Mouse (Mus musculus) kidney, embryonic 16.5 days (tissue): ENCODE measurements around the gene F2r. TPM values are rescaled to one million over a fixed set of nuclear protein-coding genes. Genes with fewer than 3 reads are reported as not detected.

Source experiments
- ATAC-seq: fragments of 200-750 bp; cut with Nextera tagmentation; 2 replicates; pipeline ENCODE4 v1.8.0; 2017; ENCODE audit warnings: moderate TSS enrichment; ENCODE audit not compliant: low FRiP score, low TSS enrichment
- H3K27ac ChIP-seq: fragments of 300-500 bp; sonication (generic); 2 replicates; pipeline ENCODE4 v1.5.1; 2014; ENCODE audit warnings: low read length
- H3K27me3 ChIP-seq: fragments of 300-500 bp; sonication (generic); 2 replicates; pipeline ENCODE4 v1.6.1; 2014; ENCODE audit warnings: low read length, control low read depth, mixed read lengths; ENCODE audit not compliant: insufficient read depth
- H3K36me3 ChIP-seq: fragments of 300-500 bp; sonication (generic); 2 replicates; pipeline ENCODE4 v1.6.1; 2014; ENCODE audit warnings: low read length, control low read depth, mixed read lengths; ENCODE audit not compliant: insufficient read depth
- H3K4me1 ChIP-seq: fragments of 300-500 bp; sonication (generic); 2 replicates; pipeline ENCODE4 v1.6.1; 2014; ENCODE audit warnings: low read length, control low read depth, mixed read lengths; ENCODE audit not compliant: insufficient read depth
- H3K4me2 ChIP-seq: fragments of 300-500 bp; sonication (generic); replicated peaks from 2 replicates; pipeline ENCODE4 v1.6.1; 2014; ENCODE audit warnings: low read depth, low read length
- H3K4me3 ChIP-seq: fragments of 300-500 bp; sonication (generic); 2 replicates; pipeline ENCODE4 v1.5.1; 2014; ENCODE audit warnings: mild to moderate bottlenecking, low read length
- H3K9ac ChIP-seq: fragments of 300-500 bp; sonication (generic); replicated peaks from 2 replicates; pipeline ENCODE4 v1.6.1; 2014; ENCODE audit warnings: low read length
- H3K9me3 ChIP-seq: fragments of 300-500 bp; sonication (generic); 2 replicates; pipeline ENCODE4 v1.6.1; 2016; ENCODE audit warnings: low read length, control low read depth
- WGBS: fragments of 180-500 bp; shearing (Covaris S2); extraction: QIAGEN DNeasy Blood & Tissue Kit; methylation state at CpG from one replicate; pipeline ENCODE4 v1.1.7; 2014; 5-methylcytosine and 5-hydroxymethylcytosine counted together
- polyA plus RNA-seq: library from polyadenylated mRNA; unstranded; fragments of >200 nt; fragmentation: Nextera tagmentation; extraction: Ambion mirVana; gene quantifications from 2 replicates; pipeline ENCODE4 v1.2.1, GENCODE M21; 2015

Gene F2r
- polyA plus RNA-seq, 1 experiment from 2014 or later: 142 TPM

DNA sequence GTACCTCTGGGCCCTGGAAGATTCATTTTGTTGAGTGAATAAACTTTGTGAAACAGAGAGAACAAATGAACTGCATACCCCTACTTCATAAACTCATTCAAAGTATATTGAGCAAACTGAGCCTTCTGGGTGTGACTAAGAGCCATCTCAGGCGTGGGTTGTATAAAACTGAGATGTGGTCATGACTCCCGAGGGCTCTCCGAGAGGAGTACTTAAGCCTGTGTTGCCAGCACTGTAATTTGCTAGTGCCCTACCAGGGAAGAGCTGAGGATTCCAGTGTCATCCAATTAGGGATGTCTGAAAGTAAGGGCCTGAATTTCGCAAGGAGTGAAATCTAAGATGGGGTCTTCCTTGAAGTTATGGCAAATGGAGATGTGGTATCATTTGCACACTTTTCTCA is 30.7 kb downstream of the F2r start:
- Histone ChIP-seq H3K36me3 (no peaks in the 10 kb centered on the region), H3K4me3 (no peak overlapping the region), H3K9ac (no peak overlapping the region), H3K9me3 (no peaks in the 10 kb centered on the region), H3K27me3 (no peaks in the 10 kb centered on the region), H3K27ac (no peak overlapping the region), H3K4me2 (no peak overlapping the region), H3K4me1 (no peaks in the 10 kb centered on the region)
- no peak for ATAC-seq
- 82% methylated on average over 4 of the region's 4 CpGs for WGBS

- Histone ChIP-seq H3K9ac (no peak overlapping the region), H3K4me3 (no peak overlapping the region), H3K4me1 (no peaks in the 10 kb centered on the region), H3K4me2 (no peak overlapping the region), H3K36me3 (no peaks in the 10 kb centered on the region), H3K9me3 (no peaks in the 10 kb centered on the region), H3K27ac (no peak overlapping the region), H3K27me3 (no peaks in the 10 kb centered on the region)
- ATAC-seq: no peak
- WGBS: 78% methylated on average over 5 of the region's 5 CpGs
These were observed 33.4 kb downstream of the F2r start for GRCm38 (mm10) chr13:95584898-95585297.

- Histone ChIP-seq H3K4me1 (no peaks in the 10 kb centered on the region), H3K4me3 (no peak overlapping the region), H3K27ac (no peak overlapping the region), H3K9me3 (no peaks in the 10 kb centered on the region), H3K36me3 (no peaks in the 10 kb centered on the region), H3K27me3 (no peaks in the 10 kb centered on the region), H3K4me2 (no peak overlapping the region), H3K9ac (no peak overlapping the region)
- no peak for ATAC-seq
- 75% methylated on average over 19 of the region's 19 CpGs for WGBS
These were observed 34.8 kb downstream of the F2r start for GRCm38 (mm10) chr13:95583237-95584189.

DNA sequence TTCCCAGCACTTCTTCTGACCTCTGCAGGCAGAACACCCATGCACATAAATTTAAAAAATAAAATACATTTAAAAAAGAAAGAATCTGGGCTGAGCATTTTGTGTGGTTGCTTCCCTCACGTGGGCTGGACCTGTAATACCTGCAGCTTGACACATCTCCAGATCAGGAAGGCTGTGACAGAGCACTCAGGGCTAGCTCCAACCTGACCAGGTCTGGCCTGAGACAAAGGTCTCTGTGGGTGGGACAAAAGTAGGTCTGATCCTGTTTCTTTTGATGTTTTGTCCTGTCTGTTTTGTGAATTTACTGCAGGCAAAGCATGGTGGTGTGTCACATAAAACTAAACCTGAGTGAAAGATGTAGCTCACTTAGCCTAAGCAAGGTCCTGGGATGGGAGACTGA is 36.4 kb downstream of the F2r start:
- H3K4me3 ChIP-seq: no peak overlapping the region
- no peak for ATAC-seq
- H3K9me3 ChIP-seq: no peaks in the 10 kb centered on the region
- H3K27me3 ChIP-seq: no peaks in the 10 kb centered on the region
- no peaks in the 10 kb centered on the region for H3K4me1 ChIP-seq
- no peak overlapping the region for H3K4me2 ChIP-seq
- H3K9ac ChIP-seq: no peak overlapping the region
- no peaks in the 10 kb centered on the region for H3K36me3 ChIP-seq
- 40% methylated on average over 1 of the region's 1 CpGs for WGBS
- no peak overlapping the region for H3K27ac ChIP-seq

- H3K4me3 ChIP-seq: no peak overlapping the region
- H3K9me3 ChIP-seq: no peaks in the 10 kb centered on the region
- H3K4me1 ChIP-seq: no peaks in the 10 kb centered on the region
- no peak overlapping the region for H3K4me2 ChIP-seq
- ATAC-seq: no peak
- no peak overlapping the region for H3K9ac ChIP-seq
- 84% methylated on average over 5 of the region's 5 CpGs for WGBS
- no peaks in the 10 kb centered on the region for H3K27me3 ChIP-seq
- no peaks in the 10 kb centered on the region for H3K36me3 ChIP-seq
- no peak overlapping the region for H3K27ac ChIP-seq
These were observed 40.1 kb downstream of the F2r start for GRCm38 (mm10) chr13:95578016-95578697.

- no peak overlapping the region for H3K9ac ChIP-seq
- no peaks in the 10 kb centered on the region for H3K36me3 ChIP-seq
- no peak overlapping the region for H3K4me2 ChIP-seq
- H3K9me3 ChIP-seq: 0 out of 2 replicates have a peak, but pooled peaks cover 3% of the 10 kb centered on the region
- H3K27me3 ChIP-seq: no peaks in the 10 kb centered on the region
- H3K4me1 ChIP-seq: no peaks in the 10 kb centered on the region
- WGBS: 98% methylated on average over 4 of the region's 4 CpGs
- ATAC-seq: no peak
- H3K4me3 ChIP-seq: no peak overlapping the region
- no peak overlapping the region for H3K27ac ChIP-seq
These were observed 47.4 kb downstream of the F2r start for GRCm38 (mm10) chr13:95570877-95571276.

- Histone ChIP-seq H3K4me1 (no peaks in the 10 kb centered on the region), H3K27me3 (no peaks in the 10 kb centered on the region), H3K9ac (no peak overlapping the region), H3K4me3 (no peak overlapping the region), H3K9me3 (0 out of 2 replicates have a peak, but pooled peaks cover 3% of the 10 kb centered on the region), H3K27ac (no peak overlapping the region), H3K36me3 (no peaks in the 10 kb centered on the region), H3K4me2 (no peak overlapping the region)
- ATAC-seq: no peak
These were observed 49.0 kb downstream of the F2r start for GRCm38 (mm10) chr13:95569326-95569725.

DNA sequence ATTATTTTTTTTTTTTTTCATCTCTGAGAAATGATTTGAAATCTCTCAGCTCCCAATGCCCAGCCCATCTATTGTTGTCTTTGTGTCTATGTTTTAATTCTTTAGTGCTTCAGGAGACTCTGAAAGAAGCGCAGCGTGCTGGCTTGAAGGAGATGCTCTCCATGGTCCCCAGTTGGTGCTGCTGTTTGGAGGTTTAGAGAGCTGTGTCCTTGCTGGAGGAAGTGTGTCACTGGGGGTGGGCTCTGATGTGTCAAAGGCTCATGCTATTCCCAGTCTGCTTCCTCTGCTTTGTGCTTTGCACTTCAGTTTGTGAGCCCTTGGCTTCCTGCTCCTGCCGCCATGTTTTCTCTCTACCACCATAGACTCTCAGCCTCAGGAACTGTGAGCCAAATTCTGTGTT is 50.0 kb downstream of the F2r start:
- Histone ChIP-seq H3K4me2 (no peak overlapping the region), H3K27me3 (no peaks in the 10 kb centered on the region), H3K9me3 (0 out of 2 replicates have a peak, but pooled peaks cover 3% of the 10 kb centered on the region), H3K27ac (no peak overlapping the region), H3K4me3 (no peak overlapping the region), H3K9ac (no peak overlapping the region), H3K36me3 (no peaks in the 10 kb centered on the region), H3K4me1 (no peaks in the 10 kb centered on the region)
- 97% methylated on average over 3 of the region's 3 CpGs for WGBS
- no peak for ATAC-seq

- 96% methylated on average over 15 of the region's 15 CpGs for WGBS
- Histone ChIP-seq H3K4me2 (no peak overlapping the region), H3K9me3 (0 out of 2 replicates have a peak, but pooled peaks cover 3% of the 10 kb centered on the region), H3K9ac (no peak overlapping the region), H3K27me3 (no peaks in the 10 kb centered on the region), H3K4me3 (no peak overlapping the region), H3K27ac (no peak overlapping the region), H3K4me1 (no peaks in the 10 kb centered on the region), H3K36me3 (no peaks in the 10 kb centered on the region)
- no peak for ATAC-seq
These were observed 51.3 kb downstream of the F2r start for GRCm38 (mm10) chr13:95566841-95567551.
